Mouse (Mus musculus) adrenal gland, adult 2 months (tissue): ENCODE results near the gene Upf1. TPM values are rescaled to one million over a fixed set of nuclear protein-coding genes. Genes with fewer than 3 reads are reported as not detected.
A peak's percentile ranks its signal among the peaks of the same experiment; 100 is the strongest.

Experiments
- DNase-seq: peaks from one replicate; pipeline ENCODE4 v3.0.0; 2021
- polyA plus RNA-seq: library from polyadenylated mRNA; depleted of rRNA; stranded (reverse); fragments of >200 nt; gene quantifications from 2 replicates; pipeline ENCODE4 v1.2.3, GENCODE M21; 2012
- total RNA-seq, 2 experiments: library from RNA; stranded (reverse); gene quantifications; 2 replicates each; pipeline ENCODE4 v1.2.3; 2021

Upf1 gene
- total and polyA plus RNA-seq, 3 experiments: 53.3 to 60.5 (median 60.0) TPM

GRCm38 (mm10) chr8:70359411-70359810, 6.3 kb upstream of the Upf1 start:
- no peak for DNase-seq

DNA sequence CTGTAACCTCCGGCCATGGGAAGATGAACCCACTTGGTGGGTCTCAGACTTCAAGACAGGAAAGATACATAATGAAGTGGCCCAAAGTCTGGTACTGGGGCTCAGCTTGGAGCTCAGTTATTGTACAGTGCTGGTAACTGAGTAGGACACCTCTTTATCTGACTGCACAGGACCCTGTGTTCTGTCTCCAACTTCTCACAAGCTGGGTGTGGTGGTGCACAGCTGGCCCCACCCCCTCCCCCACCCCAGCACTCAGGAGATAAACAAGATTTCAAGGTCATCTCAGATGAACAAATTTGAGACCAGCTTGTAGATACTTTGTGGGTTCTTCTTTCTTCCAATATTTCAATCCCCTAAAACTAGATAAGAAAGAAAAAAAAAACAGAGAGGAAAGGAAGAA, 3.0 kb upstream of the Upf1 start:
- no peak for DNase-seq

DNA sequence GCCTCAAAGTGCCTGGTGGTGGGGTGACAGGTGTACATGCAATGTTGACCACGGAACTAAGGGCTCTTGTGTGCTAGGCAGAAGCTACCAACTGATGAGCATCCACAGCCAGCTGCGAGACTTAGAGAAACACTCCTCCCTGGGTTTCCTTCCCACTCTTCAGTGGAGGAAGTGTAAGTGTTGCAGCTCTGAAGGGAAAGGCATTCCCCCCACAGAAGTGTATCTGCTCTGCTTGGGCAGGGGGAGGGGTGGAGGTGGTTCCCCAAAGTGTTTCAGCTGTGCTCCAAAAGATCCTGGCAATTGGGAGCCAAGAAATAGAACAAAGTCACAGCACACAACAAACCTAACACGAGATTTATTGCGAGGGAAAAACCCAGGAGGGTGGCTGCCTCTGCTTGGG, 926 bp upstream of the Upf1 start:
- DNase-seq: no peak

DNA sequence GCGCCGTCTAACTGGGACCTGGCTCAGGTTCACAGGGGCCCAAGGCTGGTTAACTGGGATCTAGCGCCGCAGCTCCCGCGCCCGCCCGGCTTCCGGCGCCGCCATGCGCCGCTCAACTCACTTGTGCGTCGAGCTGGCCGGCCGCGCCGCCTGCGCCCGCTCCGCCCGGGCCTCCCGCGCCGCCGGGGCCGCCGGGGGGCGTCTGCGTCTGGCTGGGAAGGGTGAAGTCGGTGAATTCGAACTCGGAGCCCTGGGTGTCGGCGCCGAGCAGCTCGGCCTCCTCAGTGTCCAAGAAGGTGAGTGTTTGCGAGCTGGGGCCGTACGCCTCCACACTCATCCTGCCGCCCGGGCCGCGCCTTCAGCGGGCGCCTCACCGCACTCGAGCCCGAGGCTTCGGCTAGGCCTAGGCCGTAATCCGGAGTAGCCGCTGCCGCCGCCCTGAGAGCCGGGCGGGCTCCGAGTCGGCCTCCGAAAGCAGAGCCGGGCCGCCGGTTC, 374 bp downstream of the Upf1 start:
- no peak for DNase-seq

DNA sequence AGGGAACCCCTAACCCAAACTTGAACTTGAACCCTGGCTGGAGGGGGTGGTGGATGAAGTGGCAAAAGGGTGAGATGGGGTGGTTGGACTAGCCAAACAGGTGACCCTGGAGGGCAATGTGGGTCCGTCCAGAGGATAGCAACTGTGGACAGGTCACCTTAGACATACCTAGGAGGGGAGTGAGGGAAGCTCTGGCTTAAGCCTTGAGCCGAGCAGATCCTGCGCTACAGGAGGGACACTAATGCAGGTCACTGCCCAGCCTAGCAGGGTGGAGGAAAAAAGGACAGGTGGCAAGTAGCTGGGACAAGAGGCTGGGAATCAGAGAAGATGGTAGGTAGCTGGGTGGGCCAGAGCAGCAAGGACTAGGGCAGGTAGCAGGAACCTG, 1.1 kb downstream of the Upf1 start:
- no peak for DNase-seq

GRCm38 (mm10) chr8:70351035-70351999, 1.8 kb downstream of the Upf1 start:
- no peak for DNase-seq

DNA sequence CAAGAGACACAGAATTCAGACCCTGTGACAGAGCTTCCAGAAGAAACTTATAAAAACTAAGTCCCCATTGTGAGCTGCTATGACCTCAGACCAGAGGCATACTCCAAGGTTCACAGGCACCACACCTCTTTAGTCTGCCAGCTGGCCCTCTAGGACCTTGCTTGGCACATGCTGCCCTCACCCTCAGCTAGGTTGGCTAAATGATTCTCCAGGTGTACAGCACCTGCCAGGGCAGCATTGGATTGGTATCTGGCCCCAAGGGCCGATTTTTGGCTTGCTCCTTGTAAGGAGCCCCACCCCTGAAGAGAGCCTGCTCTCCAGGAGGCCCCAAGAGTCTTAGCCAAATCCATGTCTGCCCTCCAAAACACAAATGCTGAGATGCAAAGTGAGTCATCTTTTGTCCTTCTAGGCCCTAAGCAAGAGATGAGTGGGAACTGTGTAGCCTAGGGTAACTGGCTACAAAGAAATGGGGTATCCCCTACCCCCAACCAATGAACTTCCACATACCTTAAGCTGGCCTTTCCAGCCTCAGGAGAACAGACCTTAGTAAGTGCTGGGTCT, 5.1 kb downstream of the Upf1 start:
- DNase-seq: peak; percentile 43

GRCm38 (mm10) chr8:70347443-70347842, 5.6 kb downstream of the Upf1 start:
- DNase-seq: no peak

GRCm38 (mm10) chr8:70344279-70344678, 8.8 kb downstream of the Upf1 start:
- peak; percentile 56 for DNase-seq

DNA sequence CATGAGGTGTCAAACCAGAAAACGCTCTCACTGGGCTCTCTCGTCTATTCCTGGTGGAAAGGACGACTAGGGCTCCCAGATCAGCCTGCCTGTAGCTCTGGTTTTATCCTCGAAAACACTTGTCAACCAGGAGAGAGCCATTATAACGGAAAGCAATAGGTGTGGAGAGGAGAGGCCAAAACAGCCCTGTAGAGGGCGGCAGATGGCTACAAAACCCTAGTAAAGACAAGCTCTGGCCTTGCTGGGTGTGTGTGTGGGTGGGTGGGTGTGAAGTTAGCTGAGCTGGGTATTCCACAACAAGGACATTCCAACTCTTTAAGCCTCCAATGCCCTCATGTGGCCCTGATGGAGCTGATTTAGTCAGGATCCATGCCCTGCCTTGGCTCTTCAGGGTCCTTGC, 9.4 kb downstream of the Upf1 start:
- DNase-seq: peak; percentile 47

GRCm38 (mm10) chr8:70343076-70343475, 10.0 kb downstream of the Upf1 start:
- no peak for DNase-seq

DNA sequence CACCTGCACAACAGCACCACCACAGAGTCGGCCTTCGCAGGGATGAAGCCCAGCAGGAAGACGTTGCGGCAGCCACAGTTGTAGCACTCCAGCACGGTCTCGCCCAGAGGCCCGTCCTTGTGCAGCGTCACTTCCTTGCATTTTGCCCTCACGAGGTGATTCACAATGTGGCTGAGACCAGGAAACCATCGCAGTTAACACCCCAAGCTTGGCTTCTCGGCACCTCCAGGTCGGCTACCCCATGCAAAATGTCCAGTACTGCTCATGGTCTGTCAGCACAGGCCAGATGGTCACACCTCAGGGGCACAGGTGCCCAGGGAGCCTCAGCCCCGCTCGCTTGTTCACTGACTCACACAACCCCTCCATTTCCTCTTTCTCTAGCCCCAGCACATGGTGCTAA, 11.1 kb downstream of the Upf1 start:
- DNase-seq: no peak

GRCm38 (mm10) chr8:70340659-70341058, 12.4 kb downstream of the Upf1 start:
- no peak for DNase-seq

- DNase-seq: no peak
Measured at GRCm38 (mm10) chr8:70338931-70339330, 14.1 kb downstream of the Upf1 start.

DNA sequence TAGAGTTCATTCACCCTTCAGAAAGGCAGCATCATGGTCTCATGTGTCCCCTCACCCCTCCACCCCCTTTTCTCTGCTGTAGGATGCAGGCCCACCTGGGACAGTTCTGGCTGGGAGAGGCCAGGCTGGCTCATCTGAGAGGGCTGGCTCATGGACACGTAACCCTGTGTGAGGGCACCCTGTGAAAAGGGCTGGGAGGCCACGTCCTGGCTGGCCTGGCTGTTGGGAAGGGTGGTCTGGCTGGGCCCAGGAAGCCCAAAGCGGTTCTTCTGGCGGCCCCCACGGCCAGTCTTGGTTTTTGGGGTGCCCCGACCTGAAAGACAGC, 20.2 kb downstream of the Upf1 start:
- DNase-seq: no peak

GRCm38 (mm10) chr8:70332070-70332877, 20.8 kb downstream of the Upf1 start:
- peak; percentile 74 for DNase-seq

DNA sequence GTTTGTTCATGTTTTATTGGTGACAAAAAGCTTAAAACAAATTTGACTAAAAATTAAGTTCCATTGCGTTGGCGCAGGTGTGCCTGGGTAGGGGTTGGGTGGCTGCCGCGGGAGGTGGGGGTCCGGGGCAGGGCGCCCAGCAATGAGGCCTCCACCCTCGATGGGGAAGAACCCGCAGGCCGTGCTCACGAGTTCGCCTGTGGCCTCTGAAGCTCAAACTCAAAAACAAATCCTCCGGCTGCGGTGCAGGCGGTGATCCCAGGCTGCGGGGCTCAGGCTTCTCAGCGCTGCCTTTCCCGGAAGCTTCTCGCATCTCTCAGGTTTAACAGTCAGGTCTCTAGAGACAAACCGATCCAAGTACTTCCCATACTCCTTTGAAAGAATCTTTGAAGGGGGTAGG, 21.6 kb downstream of the Upf1 start:
- no peak for DNase-seq

- DNase-seq: peak; percentile 75
Measured at GRCm38 (mm10) chr8:70330741-70331364, 22.2 kb downstream of the Upf1 start.

DNA sequence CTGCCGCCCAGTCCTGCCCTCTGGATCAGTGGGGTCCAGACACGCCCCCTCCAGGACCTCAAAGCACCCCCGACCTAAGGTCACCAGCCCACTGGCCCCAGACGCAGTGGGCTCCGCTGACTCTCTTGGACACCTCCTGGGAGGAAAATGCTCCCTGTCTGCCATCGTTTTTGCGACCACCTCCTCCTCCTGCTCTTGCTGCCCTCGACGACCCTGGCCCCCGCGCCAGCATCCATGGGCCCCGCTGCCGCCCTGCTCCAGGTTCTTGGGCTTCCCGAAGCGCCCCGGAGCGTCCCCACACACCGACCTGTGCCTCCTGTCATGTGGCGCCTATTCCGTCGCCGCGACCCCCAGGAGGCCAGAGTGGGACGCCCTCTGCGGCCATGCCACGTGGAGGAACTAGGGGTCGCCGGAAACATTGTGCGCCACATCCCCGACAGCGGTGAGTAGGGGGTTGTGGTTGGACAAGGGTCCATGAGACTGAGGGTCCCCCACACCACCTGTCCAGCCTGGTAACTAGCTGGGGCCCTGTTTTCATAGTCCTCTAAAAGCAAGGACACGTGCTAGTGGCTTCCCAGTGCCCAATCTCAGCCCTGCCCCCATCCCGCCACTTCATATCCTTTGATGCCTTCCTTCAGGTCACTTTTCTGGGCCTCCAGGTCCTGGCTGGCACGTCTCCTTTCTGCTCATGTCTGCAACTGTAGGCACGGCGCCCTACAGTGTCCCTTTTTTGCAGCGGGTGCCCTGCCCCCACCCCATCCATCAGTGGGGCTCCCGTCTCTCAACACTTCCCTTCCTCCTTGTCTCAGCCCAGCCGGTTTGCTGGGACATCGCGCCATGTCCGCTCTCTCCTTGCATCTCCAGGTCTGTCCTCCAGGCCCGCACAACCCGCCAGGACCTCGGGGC, 23.0 kb downstream of the Upf1 start:
- DNase-seq: no peak

- no peak for DNase-seq
Measured at GRCm38 (mm10) chr8:70329124-70329834, 23.8 kb downstream of the Upf1 start, which contains the start of gene Gdf1. Gene Gdf1, plus strand, starts transcription at chr8:70329817.
